8 mouse cellular contexts compared by ENCODE assay signal in genomic region chr5:108460461-108460860, GRCm38 (mm10). TPM values are rescaled to one million over a fixed set of nuclear protein-coding genes. Genes with fewer than 3 reads are reported as not detected.
DNase-seq lines count a peak whose midpoint lies in the region; ATAC-seq lines count a peak whose summit lies in the region.

No protein-coding gene starts in this region.

- peak overlapping the region; percentile 90 for H3K4me2 ChIP-seq in kidney, embryonic 16.5 days (replicated peaks; ENCODE audit: low read depth, low read length)
- peak overlapping the region; percentile 100 for H3K4me2 ChIP-seq in hindbrain, embryonic 13.5 days
- peak overlapping the region; percentile 95 for H3K4me2 ChIP-seq in midbrain, embryonic 15.5 days

- H3K9ac ChIP-seq in kidney, embryonic 16.5 days (replicated peaks; ENCODE audit: low read length) = peak overlapping the region; percentile 63
- H3K9ac ChIP-seq in hindbrain, embryonic 13.5 days = peak overlapping the region; percentile 65; the same call in 1 of the 2 replicates
- peak overlapping the region; percentile 100; the same call in 1 of the 2 replicates for H3K9ac ChIP-seq in midbrain, embryonic 15.5 days

- no peak for DNase-seq in kidney, adult 18-20 months
- DNase-seq in embryo, embryonic 9.5 days (ENCODE audit: extremely low spot score) = peak; percentile 2
- no peak for DNase-seq in ovary, postnatal 36 days (ENCODE audit: low spot score)
- DNase-seq in spleen, postnatal 4 days (ENCODE audit: low spot score in 2 of 2) = no peak
- no peak for DNase-seq in adrenal gland, adult 2 months

- peaks cover 6% of the 10 kb centered on the region; the same call in 1 of the 2 replicates for H3K27me3 ChIP-seq in kidney, embryonic 16.5 days (ENCODE audit: insufficient read depth, low read length)
- peaks cover 23% of the 10 kb centered on the region for H3K27me3 ChIP-seq in hindbrain, embryonic 13.5 days
- peaks cover 6% of the 10 kb centered on the region for H3K27me3 ChIP-seq in midbrain, embryonic 15.5 days (replicated peaks)

- peaks cover 29% of the 10 kb centered on the region for H3K4me1 ChIP-seq in kidney, embryonic 16.5 days (ENCODE audit: insufficient read depth, low read length)
- peaks cover 37% of the 10 kb centered on the region for H3K4me1 ChIP-seq in hindbrain, embryonic 13.5 days (replicated peaks)
- peaks cover 32% of the 10 kb centered on the region for H3K4me1 ChIP-seq in midbrain, embryonic 15.5 days

- H3K9me3 ChIP-seq in kidney, embryonic 16.5 days (ENCODE audit: low read length) = no peaks in the 10 kb centered on the region
- H3K9me3 ChIP-seq in hindbrain, embryonic 13.5 days = no peaks in the 10 kb centered on the region
- H3K9me3 ChIP-seq in midbrain, embryonic 15.5 days = no peaks in the 10 kb centered on the region

- WGBS in kidney, embryonic 16.5 days = 42% methylated on average over 6 of the region's 6 CpGs
- WGBS in hindbrain, embryonic 13.5 days = 45% methylated on average over 6 of the region's 6 CpGs
- 44% methylated on average over 6 of the region's 6 CpGs for WGBS in midbrain, embryonic 15.5 days

- H3K27ac ChIP-seq in kidney, embryonic 16.5 days (ENCODE audit: low read length) = no peak overlapping the region
- no peak overlapping the region for H3K27ac ChIP-seq in hindbrain, embryonic 13.5 days
- H3K27ac ChIP-seq in midbrain, embryonic 15.5 days = no peak overlapping the region

- H3K4me3 ChIP-seq in kidney, embryonic 16.5 days (ENCODE audit: low read length) = peak overlapping the region; percentile 86
- peak overlapping the region; percentile 92 for H3K4me3 ChIP-seq in hindbrain, embryonic 13.5 days
- peak overlapping the region; percentile 97 for H3K4me3 ChIP-seq in midbrain, embryonic 15.5 days

- ATAC-seq in kidney, embryonic 16.5 days (ENCODE audit: low FRiP score, low TSS enrichment) = no peak
- 0 out of 2 replicates have a peak, but pooled peaks have one; percentile 0 for ATAC-seq in hindbrain, embryonic 13.5 days (ENCODE audit: low FRiP score)
- peak; percentile 38 for ATAC-seq in midbrain, embryonic 15.5 days (replicated peaks)

- H3K36me3 ChIP-seq in kidney, embryonic 16.5 days (ENCODE audit: insufficient read depth, low read length) = no peaks in the 10 kb centered on the region
- no peaks in the 10 kb centered on the region for H3K36me3 ChIP-seq in hindbrain, embryonic 13.5 days
- no peaks in the 10 kb centered on the region for H3K36me3 ChIP-seq in midbrain, embryonic 15.5 days (replicated peaks)

RNA-seq across cellular contexts. Expression of gene Pcgf3, which starts 0.6 kb away (rescaled TPM):
- polyA plus RNA-seq in kidney, embryonic 16.5 days (2015; fragmentation: Nextera tagmentation; extraction: Ambion mirVana) = 18.0 and 21.9 TPM in 2 replicates
- 26.6 and 27.8 TPM in 2 replicates for polyA plus RNA-seq in hindbrain, embryonic 13.5 days (2015; fragmentation: Nextera tagmentation; extraction: Ambion mirVana)
- 24.6 and 32.2 TPM in 2 replicates for polyA plus RNA-seq in midbrain, embryonic 15.5 days (2015; fragmentation: Nextera tagmentation; extraction: Ambion mirVana)
- total RNA-seq in adrenal gland, adult 2 months (2021) = 10 to 100 TPM; 31.8 to 50.9 TPM
- polyA plus RNA-seq in adrenal gland, adult 2 months (2012; rRNA removed) = 5.2 and 8.4 TPM in 2 replicates

RNA-seq across cellular contexts. Expression of gene Mfsd7a, which starts 11.8 kb away (rescaled TPM):
- 0.37 and 0.40 TPM in 2 replicates for polyA plus RNA-seq in kidney, embryonic 16.5 days (2015; fragmentation: Nextera tagmentation; extraction: Ambion mirVana)
- 0.17 and 0.19 TPM in 2 replicates for polyA plus RNA-seq in hindbrain, embryonic 13.5 days (2015; fragmentation: Nextera tagmentation; extraction: Ambion mirVana)
- 0.06 and 0.10 TPM in 2 replicates for polyA plus RNA-seq in midbrain, embryonic 15.5 days (2015; fragmentation: Nextera tagmentation; extraction: Ambion mirVana)
- total RNA-seq in adrenal gland, adult 2 months (2021) = 1 to 10 TPM; 1.0 TPM
- polyA plus RNA-seq in adrenal gland, adult 2 months (2012; rRNA removed) = 3.0 TPM in 2 replicates

RNA-seq across cellular contexts. Expression of gene Atp5k, which starts 26.2 kb away (rescaled TPM):
- polyA plus RNA-seq in kidney, embryonic 16.5 days (2015; fragmentation: Nextera tagmentation; extraction: Ambion mirVana) = 354 and 360 TPM in 2 replicates
- 461 and 472 TPM in 2 replicates for polyA plus RNA-seq in hindbrain, embryonic 13.5 days (2015; fragmentation: Nextera tagmentation; extraction: Ambion mirVana)
- 358 and 373 TPM in 2 replicates for polyA plus RNA-seq in midbrain, embryonic 15.5 days (2015; fragmentation: Nextera tagmentation; extraction: Ambion mirVana)
- 100 to 1,000 TPM; 370 to 504 TPM for total RNA-seq in adrenal gland, adult 2 months (2021)
- polyA plus RNA-seq in adrenal gland, adult 2 months (2012; rRNA removed) = 22.4 and 22.9 TPM in 2 replicates

Comparison
In these comparisons a context has a peak if more than half of its experiments do, and no peak if none do; other contexts are left out.
1. RNA of gene Atp5k, which starts 26.2 kb away (polyA plus RNA-seq): 461 to 472 TPM in hindbrain, embryonic 13.5 days, 354 to 360 TPM in kidney, embryonic 16.5 days and 358 to 373 TPM in midbrain, embryonic 15.5 days; 22.4 to 22.9 TPM in adrenal gland, adult 2 months; every median in the first group is over 10 times any median in the second.
2. Peak in every context shown above with its lines, with median percentiles within 50 percentile points of each other: H3K4me2 ChIP-seq, H3K4me3 ChIP-seq and H3K9ac ChIP-seq.